Mouse (Mus musculus) olfactory bulb, adult 2 months (tissue): ENCODE measurements around the gene Tnfaip8l2.

Experiments used
- CTCF ChIP-seq: fragments of 200-500 bp; IDR thresholded peaks from 2 replicates; pipeline ENCODE4 v1.5.1; 2012; ENCODE audit warnings: low read depth, mild to moderate bottlenecking, low read length, moderate library complexity; ENCODE audit not compliant: insufficient read depth
- POLR2A ChIP-seq: fragments of 200-500 bp; IDR thresholded peaks from 2 replicates; pipeline ENCODE4 v1.6.1; 2012; ENCODE audit warnings: mild to moderate bottlenecking, low read depth, low read length, moderate library complexity; ENCODE audit not compliant: insufficient read depth

DNA sequence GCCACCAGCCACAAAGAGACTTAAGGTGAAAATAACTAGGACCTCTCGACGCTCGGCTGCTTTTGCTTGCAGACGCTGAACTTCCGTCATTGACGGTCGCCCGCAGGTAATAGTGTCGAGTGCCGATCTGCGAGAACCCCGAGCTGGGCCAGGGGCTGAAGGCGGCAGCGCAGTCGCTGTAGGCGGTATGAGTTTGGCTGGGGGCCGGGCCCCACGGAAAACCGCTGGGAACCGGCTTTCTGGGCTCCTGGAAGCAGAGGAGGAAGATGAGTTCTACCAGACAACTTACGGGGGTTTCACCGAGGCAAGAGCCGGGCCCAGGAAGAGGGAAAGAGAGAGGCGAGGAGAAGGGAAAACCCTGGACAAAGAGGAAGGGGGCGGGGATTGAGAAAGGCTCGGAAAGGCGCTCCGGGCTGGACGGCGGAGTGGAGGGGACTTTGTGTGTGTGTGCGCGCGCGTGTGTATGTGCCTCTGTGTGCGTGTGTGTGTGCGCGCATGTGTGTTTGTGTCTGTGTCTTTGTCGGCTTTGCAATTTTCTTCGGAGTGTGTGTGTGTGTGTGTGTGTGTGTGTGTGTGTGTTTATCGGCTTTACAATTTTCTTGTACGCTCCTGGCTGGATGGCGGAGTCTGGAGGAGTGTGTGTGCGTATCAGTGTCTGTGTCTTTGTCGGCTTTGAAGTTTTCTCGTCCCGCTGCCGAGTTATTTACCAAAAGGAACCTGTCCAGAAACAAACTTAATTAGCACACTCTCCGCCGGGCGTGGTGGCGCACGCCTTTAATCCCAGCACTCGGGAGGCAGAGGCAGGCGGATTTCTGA is 31.0 kb downstream of the Tnfaip8l2 start, which contains the start of gene Vps72:
- TF ChIP-seq CTCF (no peak), POLR2A (peak; percentile 64)
